Mouse (Mus musculus) limb, embryonic 11.5 days (tissue): Measurements from ENCODE around the gene Arsb. TPM values are rescaled to one million over a fixed set of nuclear protein-coding genes. Genes with fewer than 3 reads are reported as not detected.

Experiments used
- ATAC-seq: fragments of 200-750 bp; cut with Nextera tagmentation; 2 replicates; pipeline ENCODE4 v1.8.0; 2017; ENCODE audit warnings: low read depth; ENCODE audit not compliant: insufficient number of reproducible peaks, low FRiP score, low TSS enrichment
- DNase-seq: peaks from one replicate; pipeline ENCODE4 v3.0.0-alpha.2; 2015; ENCODE audit warnings: low spot score
- H3K27ac ChIP-seq: fragments of 300-500 bp; sonication (generic); replicated peaks from 2 replicates; pipeline ENCODE4 v1.5.1; 2014; ENCODE audit warnings: low read depth, mild to moderate bottlenecking, low read length
- H3K27me3 ChIP-seq: fragments of 300-500 bp; sonication (generic); 2 replicates; pipeline ENCODE4 v1.6.1; 2014; ENCODE audit warnings: mild to moderate bottlenecking, low read length, mixed read lengths; ENCODE audit not compliant: control insufficient read depth, insufficient read depth
- H3K36me3 ChIP-seq: fragments of 300-500 bp; sonication (generic); 2 replicates; pipeline ENCODE4 v1.6.1; 2014; ENCODE audit warnings: mild to moderate bottlenecking, low read length, moderate library complexity, mixed read lengths; ENCODE audit not compliant: control insufficient read depth, insufficient read depth
- H3K4me1 ChIP-seq: fragments of 300-500 bp; sonication (generic); 2 replicates; pipeline ENCODE4 v1.6.1; 2014; ENCODE audit warnings: low read length, mixed read lengths; ENCODE audit not compliant: control insufficient read depth, insufficient read depth
- H3K4me2 ChIP-seq: fragments of 300-500 bp; sonication (generic); 2 replicates; pipeline ENCODE4 v1.6.1; 2014; ENCODE audit warnings: low read depth, mild to moderate bottlenecking, moderate library complexity; ENCODE audit not compliant: severe bottlenecking
- H3K4me3 ChIP-seq: fragments of 300-500 bp; sonication (generic); 2 replicates; pipeline ENCODE4 v1.5.1; 2014; ENCODE audit warnings: low read depth, low read length
- H3K9ac ChIP-seq: fragments of 300-500 bp; sonication (generic); 2 replicates; pipeline ENCODE4 v1.6.1; 2014; ENCODE audit warnings: mild to moderate bottlenecking, low read length
- H3K9me3 ChIP-seq: fragments of 300-500 bp; sonication (generic); 2 replicates; pipeline ENCODE4 v1.6.1; 2016; ENCODE audit warnings: low read length; ENCODE audit not compliant: control insufficient read depth
- WGBS: fragments of 180-500 bp; shearing (Covaris S2); extraction: QIAGEN DNeasy Blood & Tissue Kit; methylation state at CpG from one replicate; pipeline ENCODE4 v1.1.7; 2014; 5-methylcytosine and 5-hydroxymethylcytosine counted together
- polyA plus RNA-seq: library from polyadenylated mRNA; unstranded; fragments of >200 nt; fragmentation: Nextera tagmentation; extraction: Ambion mirVana; gene quantifications from 2 replicates; pipeline ENCODE4 v1.2.1, GENCODE M21; 2014

Gene Arsb
- polyA plus RNA-seq, 1 experiment from 2014 or later: 10.2 TPM

DNA sequence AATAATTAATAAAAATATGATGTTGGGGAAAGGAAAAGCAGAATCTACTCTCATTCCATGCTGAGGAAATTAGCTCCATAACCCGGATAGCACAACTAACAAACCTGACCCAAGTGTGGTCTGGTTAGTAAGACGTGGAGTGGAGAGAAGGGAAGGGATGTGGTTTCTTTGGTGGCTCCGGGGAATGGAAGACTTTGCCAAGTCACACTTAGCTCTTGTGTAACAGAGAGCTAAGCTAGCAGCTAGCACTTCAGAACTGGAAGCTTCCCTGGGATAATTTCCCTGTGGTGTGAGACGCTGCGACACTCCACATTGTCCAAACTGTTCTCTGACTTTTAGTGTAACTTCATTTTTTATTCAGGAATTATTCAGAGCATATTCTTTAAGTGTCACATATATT is 198.7 kb downstream of the Arsb start:
- WGBS: 87% methylated on average over 5 of the region's 5 CpGs
- Histone ChIP-seq H3K27ac (no peak overlapping the region), H3K9me3 (no peaks in the 10 kb centered on the region)

DNA sequence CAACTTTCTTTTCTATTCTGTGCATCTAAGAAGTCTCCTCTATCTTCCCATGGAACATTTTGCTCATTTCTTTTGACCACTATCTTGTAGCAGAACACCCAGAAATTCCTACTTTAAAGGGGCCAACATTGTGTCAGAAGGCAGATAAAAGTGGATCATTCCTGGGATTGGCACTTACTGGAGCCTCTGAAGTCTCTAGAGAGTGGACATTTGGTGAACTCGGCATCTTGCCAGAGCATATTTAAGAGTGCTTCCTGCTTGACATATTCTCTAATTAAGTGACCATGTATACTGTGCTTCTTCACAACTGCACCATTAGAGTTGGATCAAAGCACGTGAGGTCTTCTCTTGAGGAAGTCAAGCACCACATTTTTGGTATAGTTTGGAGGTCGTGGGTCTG is 201.0 kb downstream of the Arsb start:
- Histone ChIP-seq H3K9ac (no peak overlapping the region), H3K27me3 (no peaks in the 10 kb centered on the region), H3K4me2 (no peak overlapping the region), H3K4me3 (no peak overlapping the region), H3K4me1 (0 out of 2 replicates have a peak, but pooled peaks cover 3% of the 10 kb centered on the region), H3K36me3 (no peaks in the 10 kb centered on the region), H3K27ac (no peak overlapping the region), H3K9me3 (no peaks in the 10 kb centered on the region)
- DNase-seq (no peak), ATAC-seq (no peak)
- WGBS: 83% methylated on average over 3 of the region's 3 CpGs

More for the DNA sequence above, 198.7 kb downstream of the Arsb start:
- Histone ChIP-seq H3K4me2 (no peak overlapping the region), H3K9ac (no peak overlapping the region), H3K4me1 (peaks cover 5% of the 10 kb centered on the region; the same call in 1 of the 2 replicates), H3K4me3 (no peak overlapping the region), H3K36me3 (no peaks in the 10 kb centered on the region), H3K27me3 (no peaks in the 10 kb centered on the region)
- DNase-seq: no peak
- ATAC-seq: no peak

- Histone ChIP-seq H3K27me3 (no peaks in the 10 kb centered on the region), H3K27ac (no peak overlapping the region), H3K4me1 (0 out of 2 replicates have a peak, but pooled peaks cover 8% of the 10 kb centered on the region), H3K9ac (no peak overlapping the region), H3K4me3 (no peak overlapping the region), H3K4me2 (no peak overlapping the region), H3K9me3 (no peaks in the 10 kb centered on the region), H3K36me3 (no peaks in the 10 kb centered on the region)
- ATAC-seq: no peak
- DNase-seq: no peak
- 80% methylated on average over 5 of the region's 5 CpGs for WGBS
Measured at GRCm38 (mm10) chr13:93975668-93976067, 204.2 kb downstream of the Arsb start.

- Histone ChIP-seq H3K4me2 (no peak overlapping the region), H3K27me3 (no peaks in the 10 kb centered on the region), H3K9ac (no peak overlapping the region), H3K4me1 (0 out of 2 replicates have a peak, but pooled peaks cover 8% of the 10 kb centered on the region), H3K36me3 (no peaks in the 10 kb centered on the region), H3K27ac (no peak overlapping the region), H3K9me3 (no peaks in the 10 kb centered on the region), H3K4me3 (no peak overlapping the region)
- 83% methylated on average over 10 of the region's 10 CpGs for WGBS
- ATAC-seq (no peak), DNase-seq (no peak)
Measured at GRCm38 (mm10) chr13:93976897-93977530, 205.6 kb downstream of the Arsb start.

- Histone ChIP-seq H3K9me3 (no peaks in the 10 kb centered on the region), H3K27ac (no peak overlapping the region), H3K4me2 (no peak overlapping the region), H3K9ac (no peak overlapping the region), H3K4me3 (no peak overlapping the region), H3K36me3 (no peaks in the 10 kb centered on the region), H3K4me1 (0 out of 2 replicates have a peak, but pooled peaks cover 8% of the 10 kb centered on the region), H3K27me3 (no peaks in the 10 kb centered on the region)
- DNase-seq (no peak), ATAC-seq (no peak)
- 73% methylated on average over 12 of the region's 12 CpGs for WGBS
Measured at GRCm38 (mm10) chr13:93978703-93979495, 207.5 kb downstream of the Arsb start.

- Histone ChIP-seq H3K9ac (no peak overlapping the region), H3K4me2 (no peak overlapping the region), H3K27me3 (no peaks in the 10 kb centered on the region), H3K36me3 (no peaks in the 10 kb centered on the region), H3K9me3 (no peaks in the 10 kb centered on the region), H3K27ac (no peak overlapping the region), H3K4me1 (0 out of 2 replicates have a peak, but pooled peaks cover 8% of the 10 kb centered on the region), H3K4me3 (no peak overlapping the region)
- no peak for ATAC-seq
- WGBS: 75% methylated on average over 1 of the region's 1 CpGs
- no peak for DNase-seq
Measured at GRCm38 (mm10) chr13:93979754-93980153, 208.3 kb downstream of the Arsb start.

DNA sequence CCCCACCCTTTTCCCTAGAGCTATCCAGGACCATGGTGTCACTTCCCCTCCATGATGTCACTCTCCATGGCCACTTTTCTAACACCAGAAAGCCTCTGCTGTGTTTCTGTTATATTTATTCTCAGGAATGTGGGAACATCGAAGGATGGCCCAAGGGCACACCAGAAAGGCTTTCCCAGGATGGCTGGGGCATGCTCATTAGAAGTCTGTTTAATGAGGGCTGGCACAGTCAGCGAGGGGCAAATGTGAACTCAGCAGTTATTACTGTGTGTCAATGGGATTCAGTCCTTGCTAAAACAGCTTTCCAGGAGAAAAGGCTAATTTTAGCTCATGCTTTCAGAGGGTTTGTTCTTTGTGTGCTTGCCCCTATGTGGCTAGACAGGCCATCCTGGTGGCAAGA is 213.1 kb downstream of the Arsb start:
- H3K9ac ChIP-seq: no peak overlapping the region
- no peak overlapping the region for H3K27ac ChIP-seq
- WGBS: 74% methylated on average over 2 of the region's 2 CpGs
- no peak for ATAC-seq
- H3K27me3 ChIP-seq: no peaks in the 10 kb centered on the region
- no peak overlapping the region for H3K4me3 ChIP-seq
- no peaks in the 10 kb centered on the region for H3K36me3 ChIP-seq
- no peaks in the 10 kb centered on the region for H3K9me3 ChIP-seq
- no peak for DNase-seq
- H3K4me2 ChIP-seq: no peak overlapping the region
- no peaks in the 10 kb centered on the region for H3K4me1 ChIP-seq

DNA sequence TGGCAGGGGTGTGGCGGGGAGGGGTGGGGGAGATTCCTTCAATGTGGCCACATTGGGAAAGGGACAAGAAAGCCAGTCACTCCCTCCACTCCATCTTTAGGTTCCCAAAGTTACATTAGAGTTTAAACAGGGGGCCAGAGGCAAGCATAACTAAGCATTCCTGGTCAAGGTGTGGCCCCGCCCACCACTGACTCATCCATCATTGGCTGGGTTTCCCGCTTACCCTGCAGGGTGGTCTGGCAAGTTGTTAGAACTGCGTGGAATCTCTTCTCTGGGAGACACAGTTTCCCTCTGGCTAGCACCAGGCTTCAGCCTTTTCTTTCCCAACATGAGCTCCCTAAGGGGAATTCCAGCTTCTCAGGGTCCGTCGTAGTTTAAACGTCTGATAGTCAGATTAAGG is 213.8 kb downstream of the Arsb start:
- 73% methylated on average over 7 of the region's 7 CpGs for WGBS
- Histone ChIP-seq H3K36me3 (no peaks in the 10 kb centered on the region), H3K4me2 (no peak overlapping the region), H3K4me3 (no peak overlapping the region), H3K9ac (no peak overlapping the region), H3K9me3 (no peaks in the 10 kb centered on the region), H3K4me1 (no peaks in the 10 kb centered on the region), H3K27ac (no peak overlapping the region), H3K27me3 (no peaks in the 10 kb centered on the region)
- DNase-seq (no peak), ATAC-seq (no peak)
